Mouse (Mus musculus) lung, postnatal 4 days (tissue): ENCODE results near the gene Cenpp.
A peak's percentile ranks its signal among the peaks of the same experiment; 100 is the strongest.
"Not testable (repeated sequence)": the region's sequence is repeated elsewhere in the genome, so short reads cannot be mapped to it uniquely, and the experiment has no call there.

Experiments
- DNase-seq, 2 experiments: peaks; one replicate each; pipeline ENCODE4 v3.0.0; 2021

The Cenpp gene

DNA sequence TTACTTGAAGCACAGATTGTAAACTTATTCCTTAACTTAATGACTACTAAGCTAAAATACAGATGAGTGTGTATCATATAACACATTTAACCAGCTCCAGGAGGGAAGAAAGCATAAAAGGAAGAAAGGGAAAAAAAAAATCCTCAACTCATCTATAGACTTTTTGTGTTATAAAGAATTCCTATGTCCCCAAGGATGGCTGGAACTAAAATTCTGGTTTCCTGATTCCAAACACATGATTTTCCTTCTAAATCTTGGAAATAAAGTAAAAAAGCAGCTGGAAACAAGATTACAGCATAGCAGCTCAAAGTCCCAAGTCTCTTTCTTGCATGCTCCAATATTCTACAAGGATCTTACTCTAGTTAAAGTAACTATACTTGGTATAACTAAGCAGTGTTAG is 49.0 kb downstream of the Cenpp start:
- DNase-seq: no peak

GRCm38 (mm10) chr13:49602541-49602940 is 50.0 kb downstream of the Cenpp start:
- DNase-seq: not testable (repeated sequence)

DNA sequence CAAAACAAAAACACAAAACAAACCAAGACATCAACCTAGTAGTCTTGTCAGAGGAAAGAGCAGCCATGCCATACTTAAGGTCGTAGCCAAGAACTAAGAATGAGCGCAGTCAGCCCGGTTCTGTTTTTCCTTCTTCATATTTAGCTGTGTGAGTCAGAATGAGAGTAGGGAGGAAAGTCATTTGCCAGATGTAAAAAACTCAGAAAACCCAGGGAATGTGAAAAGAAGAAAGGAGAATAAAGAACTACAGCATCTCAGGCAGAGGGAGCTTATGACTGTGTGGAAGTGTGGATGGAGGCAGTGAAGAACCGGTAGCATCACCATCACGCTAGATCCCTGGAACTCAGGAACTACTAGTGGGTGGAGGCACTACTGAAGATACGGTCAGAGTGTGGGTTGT is 66.5 kb downstream of the Cenpp start:
- DNase-seq: no peak

GRCm38 (mm10) chr13:49584307-49585005 is 68.1 kb downstream of the Cenpp start:
- peak in 1 of 2 experiments; percentile 37 for DNase-seq

DNA sequence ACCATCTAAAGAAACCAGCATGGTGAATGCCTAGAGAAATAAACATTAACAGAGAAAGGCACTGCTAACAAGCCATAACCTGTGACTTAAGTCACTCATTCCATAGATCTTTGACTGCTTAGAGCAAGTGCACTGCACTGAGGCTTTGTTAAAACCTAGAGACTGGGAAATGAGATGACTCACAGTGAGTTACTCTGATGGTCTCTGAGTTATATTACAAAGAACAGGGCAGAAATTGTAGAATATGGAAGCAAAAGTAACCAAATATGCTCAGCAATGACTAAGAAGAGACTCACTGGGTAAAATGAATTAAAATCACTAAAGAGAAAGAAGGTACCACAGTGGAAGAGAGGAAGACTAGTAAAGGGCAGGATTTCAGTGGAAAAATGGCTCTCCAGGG is 68.7 kb downstream of the Cenpp start:
- DNase-seq: no peak

DNA sequence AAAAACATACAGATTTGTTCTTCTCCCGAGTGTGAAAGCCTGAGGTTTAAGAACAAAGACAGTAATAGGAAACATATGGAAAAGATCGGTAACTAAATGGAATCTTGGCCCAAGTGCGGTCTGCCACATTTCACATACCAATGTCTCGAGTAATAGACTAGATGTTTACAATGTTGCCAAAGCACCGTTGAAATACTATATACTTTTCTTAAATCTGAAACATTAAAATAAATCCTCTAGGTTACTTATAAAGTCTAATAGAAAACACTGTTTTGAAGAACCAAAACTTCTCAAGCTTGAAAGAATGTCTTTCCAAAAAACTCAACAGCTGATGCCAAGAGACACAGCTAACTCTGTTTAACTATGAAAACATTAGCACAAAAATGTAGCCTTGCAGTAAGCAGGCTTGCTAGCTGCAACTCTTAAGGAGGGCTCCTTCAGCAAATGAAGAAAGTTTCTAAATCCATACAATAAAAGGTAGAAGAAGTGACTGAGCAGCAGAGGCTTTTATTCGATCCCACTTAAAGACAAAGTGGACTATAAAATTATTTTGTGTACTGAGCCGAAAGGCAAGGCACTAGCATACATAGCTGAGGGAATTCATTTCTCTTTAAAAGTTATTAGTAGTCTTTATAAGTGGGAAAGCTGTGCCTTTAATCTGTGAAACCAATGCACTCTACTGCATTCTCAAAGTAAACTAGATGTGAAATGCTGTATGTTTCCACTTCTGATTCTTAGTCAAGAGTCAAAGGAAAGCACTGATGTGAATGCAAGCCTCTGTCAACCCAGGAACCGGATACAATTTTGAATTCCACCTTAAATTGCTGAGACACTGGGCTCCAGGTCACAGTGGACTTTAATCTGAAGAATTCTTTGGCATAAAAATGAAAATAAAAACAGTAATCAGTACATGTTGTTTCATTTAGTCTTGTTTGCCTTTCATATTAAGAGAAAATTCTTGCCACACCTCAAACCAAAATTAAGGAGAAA is 70.7 kb downstream of the Cenpp start, which contains the start of gene Omd:
Gene Omd (plus strand): TSS at position 922 of the 990 bp plus-strand sequence.
- DNase-seq: no peak

DNA sequence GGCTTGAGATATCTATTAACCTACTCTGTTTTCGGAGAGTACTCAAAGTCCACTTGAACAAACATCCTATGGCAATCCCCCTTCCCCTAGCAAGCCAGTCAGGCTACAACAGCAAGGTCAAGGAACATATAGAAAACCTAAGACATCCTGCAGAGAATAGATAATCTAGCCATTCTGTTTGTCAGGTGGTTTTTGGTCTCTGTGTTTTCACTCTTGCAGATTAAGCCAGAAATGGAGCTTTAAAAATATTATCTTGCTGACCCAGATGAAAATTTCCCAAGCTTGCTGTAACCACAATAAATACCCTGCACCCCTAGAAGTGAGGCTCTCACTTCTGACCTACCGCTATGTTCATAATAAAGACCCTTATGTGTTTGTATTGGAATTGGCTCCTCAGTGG is 81.2 kb downstream of the Cenpp start:
- DNase-seq: no peak

DNA sequence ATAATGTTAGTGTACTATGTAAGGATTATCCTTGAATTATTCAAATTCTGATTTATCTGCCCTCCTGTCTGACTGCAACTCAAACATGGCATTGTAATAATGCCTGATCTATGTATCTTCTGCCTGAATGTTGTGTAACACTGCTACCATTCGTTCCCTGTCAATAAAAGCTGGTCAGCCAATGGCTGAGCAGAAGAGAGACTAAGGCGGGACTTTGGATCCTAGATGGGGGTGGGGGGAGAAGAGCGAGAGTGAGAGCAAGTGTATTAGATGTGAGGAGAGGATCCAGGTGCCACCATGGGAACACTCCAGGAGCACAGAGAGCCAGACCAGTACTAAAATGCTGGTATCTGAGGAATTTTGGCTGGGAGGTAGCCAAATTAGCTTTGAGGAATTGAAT is 82.2 kb downstream of the Cenpp start:
- no peak for DNase-seq

DNA sequence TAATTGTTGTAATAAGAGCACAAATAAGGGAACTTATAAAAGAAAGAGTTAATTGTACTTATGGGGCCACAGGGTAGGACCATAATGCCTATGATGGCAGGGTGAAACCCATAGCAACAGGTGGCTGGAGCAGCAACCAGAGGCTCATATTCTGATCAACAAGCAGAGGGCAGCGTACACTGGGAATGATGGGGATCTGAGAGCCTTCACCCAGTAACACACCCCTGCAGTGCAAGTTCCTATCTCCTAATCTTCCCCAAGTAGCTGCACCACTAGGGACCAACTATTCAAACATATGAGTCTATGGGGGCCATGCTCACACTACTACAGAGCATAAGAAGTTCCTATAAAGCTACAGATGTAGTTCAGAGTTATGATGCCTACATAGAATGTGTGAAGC is 88.2 kb downstream of the Cenpp start:
- no peak for DNase-seq

- DNase-seq: no peak
These were observed 91.7 kb downstream of the Cenpp start for GRCm38 (mm10) chr13:49560886-49561285.

- peak; percentile 47 to 53 for DNase-seq
These were observed 93.4 kb downstream of the Cenpp start for GRCm38 (mm10) chr13:49559185-49559584.

DNA sequence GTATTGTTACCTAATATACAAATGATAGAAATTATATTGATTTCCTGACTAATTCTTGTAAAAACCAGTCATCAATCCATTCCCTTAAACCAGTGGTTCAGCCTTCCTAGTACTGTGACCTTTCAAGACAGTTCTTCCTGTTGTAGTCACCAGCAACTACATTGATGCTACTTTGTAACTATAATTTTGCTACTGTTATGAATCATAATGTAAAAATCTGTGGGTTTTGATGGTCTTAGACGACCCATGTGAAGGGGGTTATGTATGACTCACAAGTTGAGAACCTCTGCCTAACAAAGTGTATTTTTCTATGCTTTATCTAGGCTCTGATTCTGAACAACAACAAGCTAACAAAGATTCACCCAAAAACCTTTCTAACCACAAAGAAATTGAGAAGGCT is 95.7 kb downstream of the Cenpp start:
- DNase-seq: no peak

DNA sequence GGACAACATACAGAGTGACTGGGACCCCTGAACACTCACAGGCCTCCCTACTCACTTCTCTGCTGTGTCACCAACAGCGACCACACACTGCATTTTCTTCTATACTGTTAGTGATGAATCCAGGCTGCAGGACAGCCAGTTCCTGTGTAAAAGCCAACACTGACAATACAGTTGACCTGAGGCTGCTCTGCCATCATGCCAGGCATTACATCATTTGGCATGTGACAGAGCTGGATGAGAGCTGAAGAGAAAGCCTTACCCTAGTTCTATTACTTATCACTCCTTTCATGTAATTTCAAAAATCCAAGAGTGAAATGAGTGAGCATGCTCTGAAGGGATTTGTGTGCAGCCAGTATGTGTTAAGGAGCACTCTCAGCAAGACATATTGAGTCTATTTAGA is 96.4 kb downstream of the Cenpp start:
- peak in 1 of 2 experiments; percentile 41 for DNase-seq

DNA sequence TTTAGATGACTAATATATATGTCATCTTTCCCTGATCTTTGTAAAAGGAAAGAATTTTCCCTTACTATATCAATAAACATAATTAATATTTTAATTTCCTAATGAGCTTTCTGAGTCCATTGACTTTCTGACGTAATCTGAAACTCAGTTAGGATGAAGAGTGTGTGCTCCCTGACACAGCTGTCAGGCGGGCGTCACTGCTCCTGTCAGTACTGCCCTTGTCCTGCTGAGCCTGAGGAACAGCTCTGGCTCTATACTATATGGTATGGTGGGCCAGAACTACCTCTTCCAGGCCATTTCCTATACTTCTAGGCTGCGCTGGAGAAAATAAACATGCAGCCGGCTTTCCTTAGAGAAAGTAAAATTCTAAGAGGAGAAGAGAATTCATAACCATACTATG is 98.1 kb downstream of the Cenpp start:
- no peak for DNase-seq

DNA sequence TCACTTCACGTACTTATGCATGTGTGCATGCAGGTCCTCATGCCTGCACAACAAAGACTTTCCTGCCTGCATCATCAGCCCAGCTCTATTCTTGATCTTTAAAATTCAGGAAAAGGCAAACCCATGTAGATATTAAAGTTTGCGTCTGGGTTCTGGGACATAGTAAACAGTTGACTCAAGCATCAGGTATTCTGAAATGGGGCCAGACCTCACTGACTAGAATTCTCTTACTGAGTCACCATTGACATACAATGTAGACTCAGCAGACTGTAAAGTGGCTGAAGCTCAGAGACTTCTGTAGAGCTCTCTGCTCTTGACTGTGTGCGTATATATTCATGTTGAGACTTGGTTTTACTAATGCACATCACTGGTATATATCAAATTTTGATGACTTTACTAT is 103.0 kb downstream of the Cenpp start:
- DNase-seq: no peak

DNA sequence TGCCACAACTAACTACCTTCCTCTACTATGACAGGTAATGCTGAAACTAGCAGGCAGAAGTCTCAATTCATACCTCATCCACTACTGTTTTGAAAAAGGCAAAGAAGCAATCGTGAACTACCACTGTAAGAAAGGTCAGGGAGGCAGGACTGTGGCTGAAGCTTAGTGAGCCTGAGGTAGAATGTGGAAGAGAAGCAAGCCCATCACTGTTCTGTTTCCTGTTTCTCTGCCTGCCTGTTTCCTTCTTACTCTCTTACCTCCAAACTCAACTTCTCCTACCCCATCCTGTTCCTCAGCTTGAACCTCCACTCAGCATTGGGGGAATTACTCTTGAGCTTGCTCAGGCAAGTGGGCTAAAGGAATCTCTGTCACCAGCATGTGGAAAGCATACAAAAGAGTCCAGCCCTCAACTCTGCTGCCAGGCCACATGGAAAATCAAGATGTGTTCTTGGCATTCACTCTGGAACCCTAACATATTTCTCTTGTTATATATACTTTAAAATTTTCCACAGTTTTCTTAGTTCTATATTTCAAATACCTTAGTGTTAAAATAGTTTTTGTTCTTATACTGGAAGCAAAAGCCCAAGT is 104.9 kb downstream of the Cenpp start:
- DNase-seq: no peak

- DNase-seq: no peak
These were observed 106.1 kb downstream of the Cenpp start for GRCm38 (mm10) chr13:49546517-49546916.

- DNase-seq: peak in 1 of 2 experiments; percentile 29
These were observed 106.9 kb downstream of the Cenpp start for GRCm38 (mm10) chr13:49545646-49546045.

- no peak for DNase-seq
These were observed 108.3 kb downstream of the Cenpp start, which contains the start of gene Aspn for GRCm38 (mm10) chr13:49544279-49544678. Gene Aspn (plus strand): TSS chr13:49544443.

DNA sequence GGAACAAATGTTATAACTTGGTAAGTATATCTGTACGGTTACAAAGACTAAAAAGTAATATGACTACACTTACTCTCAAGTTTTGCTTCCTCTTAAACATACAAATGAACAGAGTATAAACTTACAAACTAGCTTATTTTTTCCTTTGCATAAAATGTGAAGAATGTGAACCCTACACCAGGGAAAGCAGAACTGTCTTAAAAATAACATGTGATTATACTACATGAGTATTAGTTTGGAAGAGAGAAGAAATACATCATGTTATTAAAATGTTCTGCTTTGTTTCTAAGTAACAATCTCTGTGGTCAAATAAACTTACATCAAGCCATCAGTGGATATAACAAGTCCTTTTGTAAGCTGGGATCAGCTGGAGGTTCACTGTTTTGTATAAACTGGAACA is 113.9 kb downstream of the Cenpp start:
- no peak for DNase-seq

- DNase-seq: no peak
These were observed 115.6 kb downstream of the Cenpp start for GRCm38 (mm10) chr13:49536946-49537345.

DNA sequence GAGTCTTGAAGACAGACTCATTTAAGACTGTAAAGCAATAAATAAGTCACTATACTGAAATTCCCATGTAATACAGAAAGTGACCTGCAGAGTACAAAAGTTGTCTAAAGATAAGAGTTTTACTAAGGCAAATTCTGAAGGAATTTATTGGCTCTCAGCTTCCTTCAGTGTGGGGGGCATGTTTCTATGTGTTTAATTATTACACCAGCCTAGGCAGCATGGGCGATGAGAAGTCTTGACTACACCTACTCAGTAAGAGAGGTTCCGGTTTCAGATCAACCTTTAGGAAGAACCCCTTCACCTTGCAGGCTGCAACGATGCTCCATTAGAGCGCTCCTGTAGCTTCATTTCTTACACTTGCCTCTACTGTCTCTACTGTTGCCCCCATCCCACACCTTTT is 121.9 kb downstream of the Cenpp start:
- no peak for DNase-seq

DNA sequence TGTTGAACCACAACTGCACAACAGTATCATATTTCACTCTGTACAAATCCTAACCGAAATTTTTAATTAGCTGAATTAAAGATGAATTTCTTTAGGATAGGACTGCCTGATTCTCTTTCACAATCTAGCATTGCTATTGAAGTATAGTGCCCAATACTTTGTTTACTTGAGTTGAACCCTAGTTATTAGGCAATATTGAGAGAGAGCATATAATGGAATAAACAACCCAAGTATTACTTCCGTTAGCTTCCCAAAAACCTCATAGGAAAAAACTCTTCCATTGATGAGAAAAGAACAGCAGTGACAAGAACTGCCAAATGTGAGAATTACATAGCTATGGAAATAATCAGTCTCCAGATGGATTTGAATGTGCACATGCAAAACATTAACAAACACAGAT is 126.3 kb downstream of the Cenpp start:
- DNase-seq: no peak
